Mouse (Mus musculus) brain, embryonic 14.5 days (tissue): Measurements from ENCODE around the gene Mapk1ip1.

ENCODE experiments used
- CTCF ChIP-seq: fragments of 200-500 bp; IDR thresholded peaks from 2 replicates; pipeline ENCODE4 v1.5.1; 2012; ENCODE audit warnings: inconsistent platforms, mild to moderate bottlenecking, moderate library complexity, borderline replicate concordance; ENCODE audit not compliant: insufficient read depth, insufficient read length; ENCODE audit errors: extremely low read depth
- POLR2A ChIP-seq: fragments of 200-500 bp; IDR thresholded peaks from 2 replicates; pipeline ENCODE4 v1.6.1; 2012; ENCODE audit warnings: mild to moderate bottlenecking, inconsistent platforms, borderline replicate concordance; ENCODE audit not compliant: poor library complexity, insufficient read depth, insufficient read length, severe bottlenecking; ENCODE audit errors: extremely low read depth

GRCm38 (mm10) chr7:138818314-138818713 is 27.8 kb downstream of the Mapk1ip1 start:
- no peak for TF ChIP-seq POLR2A
- TF ChIP-seq CTCF: peak; percentile 43; the same call in 1 of the 2 replicates
